Mouse (Mus musculus): ENCODE data around the gene Snd1.
"Not testable (repeated sequence)": the region's sequence is repeated elsewhere in the genome, so short reads cannot be mapped to it uniquely, and the experiment has no call there.

The Snd1 gene

DNA sequence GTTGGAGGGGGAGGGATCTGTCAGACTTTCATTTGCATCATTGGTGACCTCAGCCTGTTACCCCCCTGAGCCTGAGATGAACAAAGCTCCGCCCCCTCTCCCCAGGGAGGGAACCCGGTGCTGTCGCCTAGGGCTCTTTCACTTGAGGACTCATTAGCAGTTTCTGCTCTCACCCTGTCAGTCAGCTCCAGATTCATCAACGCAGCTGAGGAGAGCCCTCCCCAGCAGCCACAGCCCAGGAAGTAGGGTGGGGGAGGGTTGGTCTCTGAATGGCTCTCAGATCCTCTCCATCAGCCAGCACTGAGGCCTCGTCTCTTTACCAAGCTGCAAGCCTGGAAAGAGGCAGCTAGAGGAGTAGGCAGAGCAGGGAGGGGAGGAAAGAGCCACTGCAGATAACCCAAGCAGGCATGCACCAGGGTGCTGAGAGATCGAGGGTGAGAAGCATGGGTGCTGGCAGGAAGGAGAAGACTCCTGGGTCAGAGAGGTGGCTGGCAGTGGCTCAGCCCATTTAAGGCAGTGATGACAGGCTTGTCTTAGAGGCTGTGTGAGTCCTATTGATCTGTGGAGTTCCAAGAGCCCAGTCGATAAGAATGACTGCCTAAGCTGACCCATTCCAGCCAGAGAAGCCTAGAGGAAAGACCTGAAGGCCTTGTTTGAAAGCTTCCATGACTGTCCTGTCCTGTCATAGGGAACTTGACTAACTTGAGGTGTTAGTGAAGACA lies 403.2 kb downstream of the Snd1 start:
- DNase-seq, result no peak

DNA sequence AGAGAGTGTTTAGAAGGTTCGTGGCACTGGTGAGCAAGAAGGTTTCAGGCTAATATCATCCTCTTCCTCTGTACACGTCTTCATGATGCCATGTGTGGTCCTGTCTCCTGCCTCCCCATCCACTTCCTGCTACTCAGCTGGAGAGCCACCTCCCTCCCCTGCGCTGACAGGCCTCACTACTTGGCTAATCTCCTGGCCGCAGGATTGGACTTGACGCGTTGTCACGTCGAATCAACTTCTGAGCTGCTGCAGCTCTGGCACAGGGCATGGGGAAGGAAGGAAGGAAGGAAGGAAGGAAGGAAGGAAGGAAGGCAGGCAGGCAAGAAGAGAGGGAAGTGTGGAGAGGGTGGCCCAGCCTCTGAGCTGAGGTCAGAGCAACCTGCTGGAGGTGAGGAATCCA lies 404.4 kb downstream of the Snd1 start:
- DNase-seq, result no peak

DNA sequence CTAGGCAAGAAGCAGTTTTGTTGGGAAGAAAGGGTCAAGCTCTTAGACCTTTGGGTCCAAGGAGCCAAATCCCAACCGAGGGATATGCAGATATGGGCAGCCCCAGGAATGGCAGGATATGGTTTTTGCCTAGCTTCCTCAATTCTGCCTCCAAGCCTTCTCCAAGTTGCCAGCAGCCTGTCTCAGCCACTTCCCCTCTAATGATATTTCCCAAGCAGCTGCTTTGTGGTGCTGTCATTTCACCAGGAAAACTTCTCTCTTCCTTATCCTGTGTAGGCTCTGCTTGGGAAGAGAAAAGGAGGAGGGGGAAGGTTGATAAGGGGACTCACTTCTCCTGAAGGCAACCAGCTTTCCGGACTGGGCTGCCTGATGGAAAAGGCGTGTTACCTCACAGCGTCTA lies 406.0 kb downstream of the Snd1 start:
- no peak for DNase-seq

DNA sequence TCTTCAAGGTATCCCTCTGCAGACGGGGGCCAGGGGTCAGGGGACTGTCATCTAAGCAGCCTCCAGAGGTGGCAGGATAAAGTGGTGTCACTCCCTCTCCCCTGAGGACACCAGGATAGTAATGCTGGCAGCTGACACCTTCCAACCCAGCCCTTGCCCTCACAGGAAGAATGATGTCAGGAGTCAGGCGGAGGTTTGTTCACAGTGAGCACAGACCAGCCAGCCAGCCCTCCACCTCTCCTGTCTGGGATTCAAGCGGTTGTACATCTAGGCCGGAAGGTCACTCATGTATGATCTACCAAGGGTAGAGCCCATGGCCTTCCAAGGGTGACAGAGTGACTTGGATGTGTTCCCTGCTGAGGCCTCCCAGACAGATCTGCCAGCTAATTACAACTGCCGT lies 408.6 kb downstream of the Snd1 start:
- no peak for DNase-seq

DNA sequence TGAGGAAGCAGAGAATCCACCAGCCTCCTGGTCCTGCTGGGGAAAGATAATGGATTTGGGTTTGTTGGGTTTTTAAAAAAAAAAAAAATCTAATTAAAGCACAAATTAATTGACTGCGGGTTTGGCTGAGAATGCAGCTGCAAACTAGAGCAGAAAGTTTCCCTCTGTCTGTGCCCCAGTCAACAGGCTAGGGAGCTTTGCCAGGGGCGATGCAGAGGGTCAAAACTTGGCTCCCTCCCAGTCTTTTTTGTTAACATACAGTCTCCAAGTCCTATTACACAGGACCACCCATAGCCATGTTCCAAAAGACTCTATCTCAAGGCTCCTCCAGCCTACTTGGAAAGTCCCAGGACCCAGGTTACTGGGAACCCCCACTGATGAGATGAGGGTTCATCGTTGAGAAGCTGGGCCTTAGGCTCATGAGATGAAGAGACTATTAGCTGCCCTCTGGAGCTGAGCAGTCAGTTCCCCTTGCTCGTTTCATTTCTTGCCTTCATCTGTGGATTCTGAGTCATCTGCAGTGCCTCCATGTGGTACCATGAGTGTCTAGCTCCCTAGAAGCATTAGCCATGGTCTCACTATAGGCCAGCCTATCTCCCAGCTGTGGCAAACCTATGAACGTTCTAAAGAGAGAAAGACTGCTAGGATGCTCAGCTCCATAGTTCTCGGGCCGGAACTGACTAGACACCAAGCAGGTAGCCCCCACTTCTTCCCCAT lies 411.9 kb downstream of the Snd1 start:
- DNase-seq, result no peak

DNA sequence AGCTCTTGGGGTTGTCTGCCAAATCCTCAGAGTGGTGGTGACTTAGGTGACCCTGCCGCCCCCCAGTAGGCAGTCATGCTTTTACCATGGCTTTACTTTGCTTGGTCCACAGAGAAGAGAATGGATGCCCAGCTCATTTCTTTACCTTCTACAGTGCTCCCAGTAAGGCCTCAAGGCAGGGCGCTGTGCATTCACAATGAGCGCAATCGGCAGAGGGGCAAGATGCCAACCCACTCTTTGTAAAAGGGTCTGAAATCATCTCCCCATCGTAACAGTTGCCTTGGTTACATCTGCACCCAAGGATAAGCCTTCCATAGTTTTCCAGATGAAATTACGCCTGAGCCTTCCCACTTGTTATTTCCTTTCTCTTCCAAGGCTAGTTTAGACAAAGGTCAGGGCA lies 415.5 kb downstream of the Snd1 start:
- DNase-seq, result no peak

DNA sequence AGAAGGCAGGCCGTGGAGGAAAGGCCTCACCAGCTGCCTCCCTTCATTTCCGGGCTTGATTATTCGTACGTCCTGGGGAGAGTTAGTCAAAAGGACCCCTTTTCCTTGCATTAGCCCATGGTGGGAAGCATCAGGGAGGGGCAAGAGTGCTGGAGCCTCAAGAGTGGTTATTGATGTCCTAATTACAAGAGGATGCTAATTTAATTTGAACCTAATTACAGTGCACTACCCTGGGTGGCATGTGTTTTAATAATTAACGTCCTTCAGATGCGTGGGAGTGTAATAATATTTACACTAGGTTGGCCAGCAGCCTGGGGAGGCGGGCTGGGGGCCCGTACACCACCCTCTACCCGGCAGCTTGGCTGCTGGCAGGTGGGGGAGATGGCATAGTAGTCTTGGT lies 416.5 kb downstream of the Snd1 start:
- no peak for DNase-seq

DNA sequence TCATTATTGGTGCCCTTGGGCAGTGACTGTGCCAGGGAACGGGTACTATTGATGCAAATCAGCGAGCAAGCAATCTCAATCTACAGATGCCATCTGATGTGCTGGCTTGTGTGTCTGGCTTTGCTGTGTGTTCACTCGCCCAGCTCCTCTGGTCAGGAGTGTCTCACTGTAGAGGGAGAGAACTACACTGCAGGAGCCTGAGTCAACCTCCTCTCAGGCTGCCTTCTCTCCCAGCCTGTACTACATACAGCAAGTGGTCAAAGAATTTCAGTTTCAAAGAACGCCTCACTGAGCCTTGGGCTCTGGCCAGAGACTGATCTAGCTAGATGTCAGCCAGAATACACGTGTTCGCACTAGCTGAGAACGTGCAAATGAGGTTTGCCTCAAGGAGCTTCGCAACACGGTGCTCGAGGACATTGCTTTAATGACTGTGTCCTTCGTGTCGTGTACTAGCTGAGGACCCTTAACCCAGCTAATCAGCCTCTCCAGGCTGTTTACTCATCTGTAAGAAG lies 420.1 kb downstream of the Snd1 start:
- no peak for DNase-seq

DNA sequence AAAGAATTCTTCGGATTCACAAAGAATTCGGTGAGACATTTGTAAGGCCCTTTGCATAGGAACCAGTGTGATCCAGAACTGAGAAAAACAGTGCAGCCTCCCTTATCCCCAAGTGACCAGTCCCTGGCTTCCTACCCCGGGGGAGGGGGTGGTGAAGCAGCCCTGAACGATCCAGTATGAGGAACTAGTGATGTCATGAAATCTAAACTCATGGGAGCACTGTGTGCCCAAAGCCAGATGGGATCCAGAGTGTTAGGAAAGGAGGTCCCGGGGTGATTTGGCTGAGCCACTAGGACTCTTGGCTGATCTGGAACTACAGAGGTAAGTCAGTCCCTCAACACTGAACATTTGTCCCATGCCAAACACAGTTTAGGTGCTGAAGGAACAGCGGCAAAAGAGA lies 420.8 kb downstream of the Snd1 start:
- no peak for DNase-seq

DNA sequence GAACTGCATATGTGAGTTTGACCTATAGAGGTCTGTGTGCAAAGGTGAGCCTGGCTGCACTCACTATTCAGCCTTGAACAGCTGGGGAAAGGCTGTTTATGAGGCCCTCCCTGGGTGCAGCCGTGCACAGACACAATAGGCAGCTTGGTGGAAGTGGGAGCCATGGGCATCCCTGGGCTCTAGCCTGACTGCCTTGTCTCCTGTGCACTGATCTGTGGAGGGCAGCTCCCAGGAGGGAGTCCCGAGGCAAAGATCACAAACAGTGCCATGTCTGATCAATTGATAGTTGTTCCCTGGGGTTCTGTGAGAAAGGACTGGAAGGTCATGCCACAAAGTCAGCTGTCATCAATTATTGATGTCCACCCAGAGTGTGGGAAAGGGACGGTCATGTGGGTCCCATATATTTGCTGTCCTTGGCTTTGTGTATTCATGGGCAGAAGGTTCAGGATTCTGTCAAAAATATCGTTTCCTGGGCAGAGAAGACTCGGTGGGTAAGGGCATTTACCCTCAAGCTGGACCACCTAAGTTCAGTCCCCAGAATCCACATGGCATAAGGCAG lies 421.9 kb downstream of the Snd1 start:
- DNase-seq, result no peak

DNA sequence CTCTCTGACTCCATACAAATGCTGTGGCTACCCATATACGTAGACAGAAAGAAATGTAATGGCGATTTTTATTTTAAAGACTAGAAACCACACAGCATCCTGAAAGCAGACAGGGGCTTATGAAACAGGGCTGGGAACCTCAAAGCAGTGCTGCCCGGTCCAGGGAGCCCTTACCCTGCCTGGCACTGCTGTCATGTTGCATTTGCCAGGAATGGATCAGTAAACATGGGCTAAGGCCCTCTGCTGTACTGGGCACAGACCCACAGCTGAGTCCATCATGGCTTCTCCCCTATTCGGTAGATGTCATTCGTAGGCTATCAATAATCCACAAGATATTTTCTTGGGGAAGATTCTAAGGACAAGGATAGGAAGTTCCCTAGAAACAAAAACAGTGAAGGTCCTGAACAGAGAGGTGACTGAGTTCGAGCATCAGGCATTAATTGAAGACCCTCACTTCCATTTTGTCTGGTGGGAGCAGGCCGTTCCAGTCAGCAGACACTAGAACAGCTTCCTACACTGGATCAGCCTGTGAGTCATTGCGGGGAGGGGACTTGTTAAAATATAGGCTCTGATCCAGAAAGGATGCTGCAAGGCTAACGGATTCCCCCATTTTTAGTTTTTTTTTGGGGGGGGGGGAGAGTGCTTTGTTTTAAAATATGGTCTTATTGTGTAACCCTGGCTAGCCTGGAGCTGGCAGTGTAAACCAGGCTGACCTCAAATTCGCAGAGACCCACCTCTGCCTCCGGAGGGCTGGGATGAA lies 422.6 kb downstream of the Snd1 start:
- DNase-seq, result no peak

DNA sequence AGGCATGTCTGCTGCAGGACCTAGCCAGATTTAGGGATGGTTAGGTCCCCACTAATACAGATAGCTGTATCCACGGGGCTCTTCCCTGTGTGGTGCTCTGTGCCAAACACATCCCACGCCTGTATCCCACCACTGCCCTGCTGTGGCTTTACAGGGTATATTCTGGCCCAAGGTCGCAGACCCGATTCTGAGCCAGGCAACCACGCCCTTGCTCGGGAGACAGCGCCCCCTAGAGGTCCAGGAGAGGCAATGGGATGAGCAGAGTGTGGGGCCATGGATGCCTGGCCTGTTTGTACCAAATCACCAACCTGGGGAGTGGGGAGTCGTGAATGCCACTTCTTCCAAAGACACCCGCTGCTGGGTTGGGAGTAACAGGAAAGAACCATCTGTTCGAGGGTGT lies 423.9 kb downstream of the Snd1 start:
- DNase-seq, result peak; percentile 64

DNA sequence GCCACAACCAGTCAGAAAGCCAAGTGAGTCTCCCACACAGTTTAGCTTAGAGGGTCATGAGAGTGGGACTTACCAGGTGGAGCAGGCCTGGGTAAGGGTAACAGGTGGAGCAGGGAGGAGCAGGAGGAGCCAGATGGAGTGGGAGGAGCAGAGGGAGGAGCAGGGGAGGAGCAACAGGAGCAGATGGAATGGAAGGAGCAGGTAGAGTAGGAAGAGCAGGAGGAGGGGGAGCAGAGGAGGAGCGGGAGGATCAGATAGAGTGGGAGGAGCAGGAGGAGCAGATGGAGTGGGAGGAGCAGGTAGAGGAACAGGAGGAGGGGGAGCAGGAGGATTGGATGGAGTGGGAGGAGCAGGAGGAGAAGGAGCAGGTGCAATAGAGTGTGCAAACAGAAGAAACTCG lies 427.6 kb downstream of the Snd1 start:
- DNase-seq, result no peak

DNA sequence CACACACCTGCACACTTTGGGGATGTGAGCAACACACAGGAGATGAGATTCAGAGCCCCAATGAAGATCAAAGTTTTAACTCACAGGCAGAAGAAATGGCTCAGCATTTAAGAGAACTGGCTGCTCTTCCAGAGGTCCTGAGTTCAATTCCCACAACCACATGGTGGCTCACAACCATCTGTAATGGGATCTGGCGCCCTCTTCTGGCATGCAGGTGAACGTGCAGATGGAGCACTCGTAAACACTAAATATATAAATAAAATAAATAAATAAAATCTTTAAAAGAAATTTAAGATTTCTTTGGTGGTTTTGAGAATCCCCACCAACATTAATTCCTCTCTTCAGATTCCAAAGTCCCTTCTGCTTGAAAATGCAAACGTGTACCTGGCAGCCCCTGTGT lies 429.5 kb downstream of the Snd1 start:
- no peak for DNase-seq

DNA sequence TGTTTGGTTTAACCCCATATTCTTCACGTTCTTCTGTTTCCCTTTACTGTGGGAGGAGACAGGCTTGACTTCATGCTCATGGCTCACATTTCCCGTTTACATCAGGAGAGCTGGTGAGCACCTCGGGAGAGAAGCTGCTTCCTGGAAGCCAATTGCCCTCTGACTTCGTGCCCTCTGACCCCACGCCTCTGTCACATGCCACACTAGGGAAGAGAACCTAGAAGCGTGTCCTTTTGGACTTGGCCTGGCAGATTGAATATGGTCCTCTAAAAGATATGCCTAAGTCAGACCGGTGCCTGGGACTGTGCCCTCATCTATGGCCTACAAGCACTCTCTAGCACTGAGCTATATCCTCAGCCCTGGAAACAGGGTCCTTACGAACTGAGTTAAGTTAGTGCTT lies 430.4 kb downstream of the Snd1 start:
- DNase-seq, result no peak

DNA sequence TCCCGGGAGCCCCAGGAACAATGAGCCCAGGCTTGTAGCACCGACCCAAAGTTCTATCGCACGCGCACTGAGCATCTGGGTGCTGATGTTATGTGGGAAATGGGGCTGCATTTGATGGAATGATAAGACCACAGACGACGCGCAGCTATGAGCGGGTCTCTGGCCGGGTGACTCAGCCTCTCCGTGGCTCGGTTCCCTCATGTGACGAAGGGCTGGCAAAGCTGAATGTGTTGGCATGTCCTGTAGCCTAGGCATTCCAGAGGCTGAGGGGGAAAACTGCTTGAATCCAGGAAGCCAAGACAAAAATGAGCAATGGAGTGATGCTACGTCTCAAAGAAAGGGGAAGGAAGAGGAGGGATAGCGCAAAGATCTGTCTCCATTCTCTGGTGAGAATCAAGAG lies 434.9 kb downstream of the Snd1 start:
- DNase-seq, result no peak

DNA sequence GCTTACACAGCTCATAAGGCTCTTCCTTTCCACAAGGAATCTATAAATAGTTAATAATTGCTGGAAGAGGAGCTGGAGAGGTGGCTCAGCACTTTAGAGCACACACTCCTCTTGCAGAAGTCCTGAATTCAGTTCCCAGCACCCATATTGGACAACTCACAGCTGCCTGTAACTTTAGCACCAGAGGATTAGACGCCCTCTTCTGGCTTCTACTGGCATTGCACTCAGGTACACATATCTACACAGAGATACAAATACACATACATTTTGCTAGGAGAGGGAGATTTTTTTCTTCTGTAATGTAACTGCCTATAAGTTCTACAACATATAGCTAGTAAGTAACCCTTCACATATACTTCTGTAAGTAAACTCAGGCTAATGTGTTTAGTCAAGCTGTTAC lies 440.0 kb downstream of the Snd1 start:
- no peak for DNase-seq

DNA sequence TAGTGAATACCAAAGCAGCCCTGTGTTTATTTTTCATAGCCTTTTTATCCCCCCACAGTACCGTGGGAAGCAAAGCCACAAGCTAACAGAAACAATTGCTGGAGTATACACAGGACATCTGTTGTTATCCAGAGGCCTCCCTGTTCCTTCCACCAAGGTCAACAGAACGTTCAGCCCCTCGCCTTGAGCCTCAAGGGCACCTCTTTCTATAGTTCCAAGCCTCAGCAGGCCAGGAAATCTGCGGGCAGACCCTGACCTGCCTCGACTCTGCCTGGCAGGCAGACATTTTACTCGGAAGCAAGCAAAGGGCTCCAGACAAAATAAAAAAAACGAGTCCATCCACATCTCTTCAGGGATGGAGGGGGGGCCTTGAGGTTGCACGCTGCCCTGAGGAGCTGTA lies 441.7 kb downstream of the Snd1 start:
- no peak for DNase-seq

DNA sequence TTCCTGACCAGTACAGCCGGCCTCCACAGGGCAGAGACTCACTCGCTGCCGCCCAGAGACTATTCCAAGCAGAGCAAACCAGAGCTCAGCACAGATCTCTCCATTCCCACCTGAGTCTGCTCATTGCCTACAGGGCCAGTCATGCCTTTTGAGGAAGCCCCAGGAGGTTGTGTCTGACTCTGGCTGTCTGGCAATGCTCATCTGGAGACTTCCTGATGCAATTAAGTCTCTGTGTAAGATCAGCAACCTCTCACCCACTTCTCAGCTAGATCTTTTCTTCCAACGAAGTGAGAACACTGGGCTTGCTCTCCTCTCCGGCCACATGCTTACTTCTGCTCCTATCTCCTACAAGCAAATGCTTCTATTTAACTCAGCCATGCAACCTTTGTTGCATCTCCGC lies 444.4 kb downstream of the Snd1 start:
- DNase-seq, result no peak

DNA sequence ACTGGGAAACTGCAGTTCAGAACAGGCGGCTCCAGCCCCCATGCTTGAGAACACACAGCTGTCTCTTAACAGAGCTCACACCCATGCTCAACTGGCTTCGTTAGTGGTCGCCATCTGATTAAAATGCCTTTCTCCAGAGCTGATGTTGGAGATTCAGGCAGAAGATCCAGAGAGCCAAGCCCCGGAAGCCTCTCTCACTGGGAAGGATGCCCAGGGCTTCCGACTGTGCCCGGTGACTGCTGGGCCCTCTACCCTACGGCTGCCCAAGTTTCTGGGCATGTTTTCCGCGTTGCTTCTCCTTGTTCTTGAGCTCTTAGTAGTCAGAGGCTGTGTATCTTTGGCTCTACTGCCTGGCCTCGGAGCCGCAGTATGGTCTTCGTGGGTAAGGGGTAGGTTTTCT lies 447.4 kb downstream of the Snd1 start:
- no peak for DNase-seq

DNA sequence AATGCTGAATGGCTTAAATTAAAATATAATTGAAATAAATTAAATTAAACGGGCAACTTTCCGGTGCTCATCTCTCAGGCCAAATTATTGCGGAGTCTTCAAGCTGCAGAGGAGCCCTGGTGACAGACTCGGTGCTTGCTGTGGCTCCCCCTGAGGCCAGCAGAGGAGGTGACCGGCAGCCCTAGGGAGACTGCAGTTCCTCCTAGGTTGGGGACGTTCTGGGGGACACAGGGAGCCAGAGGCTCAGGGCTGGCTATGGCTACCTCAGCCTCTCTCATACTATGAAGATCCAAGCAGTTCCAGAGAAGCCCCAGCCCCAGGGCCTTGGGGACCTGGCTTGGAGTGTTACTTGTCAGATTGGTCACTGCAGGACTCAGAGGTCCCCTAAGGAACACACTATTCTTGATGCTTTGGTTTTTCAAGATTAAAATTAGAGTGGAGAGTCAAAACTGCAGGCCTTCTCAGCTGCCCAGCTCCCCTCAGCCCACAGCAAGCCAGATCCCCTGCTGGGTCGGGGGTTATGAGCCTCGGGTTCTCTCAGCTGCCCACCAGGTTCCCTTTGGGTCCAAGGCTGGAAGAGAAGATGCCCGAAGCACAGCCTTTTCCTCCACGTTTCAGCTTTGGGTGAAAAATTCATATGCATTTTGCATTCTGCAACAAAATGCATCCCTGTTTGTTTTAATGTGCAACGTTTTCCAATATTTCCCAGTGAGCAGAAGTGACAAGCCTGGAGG lies 448.3 kb downstream of the Snd1 start:
- DNase-seq, result no peak

DNA sequence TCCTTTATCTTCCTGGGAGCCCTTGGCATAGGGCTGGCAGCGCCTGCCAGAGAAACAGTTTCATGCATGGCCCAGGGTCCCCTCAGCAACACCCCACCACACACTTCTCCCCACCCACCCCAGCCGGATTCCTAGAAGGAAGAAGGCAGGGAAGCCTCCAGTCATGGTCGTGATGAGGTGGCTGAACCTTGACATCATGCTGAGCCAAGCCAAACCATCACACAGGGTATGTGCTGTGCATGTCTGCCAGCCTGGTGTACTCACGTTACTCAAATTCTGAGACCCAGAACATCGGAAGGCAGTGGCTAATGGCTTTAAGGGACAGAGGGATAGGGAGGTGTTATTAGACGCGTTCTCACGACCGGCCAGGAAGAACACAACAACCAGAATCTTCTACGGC lies 448.9 kb downstream of the Snd1 start:
- DNase-seq, result no peak

DNA sequence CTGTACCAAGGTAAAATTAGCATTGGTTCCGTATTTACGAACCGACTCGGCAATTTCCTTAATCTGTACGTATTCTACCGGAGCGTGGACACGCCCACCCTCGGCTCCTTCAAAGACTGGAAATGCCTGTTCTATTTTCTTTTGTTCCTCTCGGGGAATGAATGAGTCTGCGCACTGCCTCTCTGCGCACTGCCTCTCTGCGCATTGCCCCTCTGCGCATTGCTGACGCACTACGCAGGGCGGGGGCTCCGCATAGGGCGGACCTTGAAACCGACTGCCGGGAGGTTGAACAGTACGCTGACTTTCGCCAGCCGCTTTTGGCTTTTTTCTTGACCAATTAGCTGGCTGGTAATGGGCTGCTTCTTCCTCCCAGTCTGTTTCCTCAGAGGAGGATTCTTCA lies 453.0 kb downstream of the Snd1 start:
- not testable (repeated sequence) for DNase-seq
